Mouse (Mus musculus) stomach, embryonic 14.5 days (tissue): ENCODE results near the gene Tspan9. TPM values are rescaled to one million over a fixed set of nuclear protein-coding genes. Genes with fewer than 3 reads are reported as not detected.

ENCODE experiments used
- ATAC-seq: fragments of 200-750 bp; cut with Nextera tagmentation; 2 replicates; pipeline ENCODE4 v1.8.0; 2017; ENCODE audit warnings: low read depth, moderate TSS enrichment; ENCODE audit not compliant: insufficient number of reproducible peaks, insufficient read depth, low FRiP score
- H3K27ac ChIP-seq: fragments of 300-500 bp; sonication (generic); 2 replicates; pipeline ENCODE4 v1.5.1; 2014; ENCODE audit warnings: mild to moderate bottlenecking, low read length, moderate library complexity, mixed read lengths
- H3K27me3 ChIP-seq: fragments of 300-500 bp; sonication (generic); 2 replicates; pipeline ENCODE4 v1.6.1; 2014; ENCODE audit warnings: low read length, control low read depth, mixed read lengths; ENCODE audit not compliant: control insufficient read depth, insufficient read depth
- H3K36me3 ChIP-seq: fragments of 300-500 bp; sonication (generic); 2 replicates; pipeline ENCODE4 v1.6.1; 2014; ENCODE audit warnings: mild to moderate bottlenecking, control low read depth, low read length, moderate library complexity, mixed read lengths; ENCODE audit not compliant: control insufficient read depth, insufficient read depth
- H3K4me1 ChIP-seq: fragments of 300-500 bp; sonication (generic); 2 replicates; pipeline ENCODE4 v1.6.1; 2014; ENCODE audit warnings: low read length, control low read depth, mixed read lengths; ENCODE audit not compliant: control insufficient read depth, insufficient read depth
- H3K4me2 ChIP-seq: fragments of 300-500 bp; sonication (generic); replicated peaks from 2 replicates; pipeline ENCODE4 v1.6.1; 2014; ENCODE audit warnings: low read depth, low read length, control low read depth
- H3K4me3 ChIP-seq: fragments of 300-500 bp; sonication (generic); 2 replicates; pipeline ENCODE4 v1.5.1; 2014; ENCODE audit warnings: low read depth, low read length, control low read depth
- H3K9ac ChIP-seq: fragments of 300-500 bp; sonication (generic); replicated peaks from 2 replicates; pipeline ENCODE4 v1.6.1; 2014; ENCODE audit warnings: low read depth, mild to moderate bottlenecking, control low read depth, low read length, moderate library complexity, mixed read lengths
- H3K9me3 ChIP-seq: fragments of 300-500 bp; sonication (generic); 2 replicates; pipeline ENCODE4 v1.6.1; 2016; ENCODE audit warnings: low read depth, low read length, control low read depth; ENCODE audit not compliant: control insufficient read depth
- WGBS: fragments of 180-500 bp; shearing (Covaris S2); extraction: QIAGEN DNeasy Blood & Tissue Kit; methylation state at CpG from one replicate; pipeline ENCODE4 v1.1.7; 2014; 5-methylcytosine and 5-hydroxymethylcytosine counted together
- polyA plus RNA-seq: library from polyadenylated mRNA; unstranded; fragments of >200 nt; fragmentation: Nextera tagmentation; extraction: Ambion mirVana; gene quantifications from 2 replicates; pipeline ENCODE4 v1.2.1, GENCODE M21; 2014

The Tspan9 gene
- polyA plus RNA-seq, 1 experiment from 2014 or later, result 124 TPM

DNA sequence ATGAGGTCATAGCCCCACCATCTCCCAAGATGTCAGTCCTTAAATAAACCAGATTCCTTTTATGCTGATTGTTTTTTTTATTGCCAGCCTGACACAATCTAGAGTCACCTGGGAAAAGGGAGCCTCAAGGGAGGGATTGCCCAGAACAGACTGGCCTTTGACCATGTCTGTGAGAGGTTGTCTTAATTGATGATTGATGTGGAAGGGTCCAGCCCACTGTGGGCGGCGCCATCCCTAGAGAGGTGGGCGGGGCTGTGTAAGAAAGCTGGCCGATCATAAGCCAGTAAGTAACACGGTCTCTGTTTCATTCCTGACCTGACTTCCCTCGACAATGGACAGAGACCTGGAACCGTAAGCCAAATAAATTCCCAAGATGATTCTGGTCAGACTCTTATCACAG lies 124.3 kb downstream of the Tspan9 start:
- no peak overlapping the region for H3K4me3 ChIP-seq
- H3K36me3 ChIP-seq, result no peaks in the 10 kb centered on the region; the same call in 1 of the 2 replicates
- 76% methylated on average over 7 of the region's 7 CpGs for WGBS
- H3K27ac ChIP-seq, result no peak overlapping the region
- no peak overlapping the region for H3K4me2 ChIP-seq
- H3K9ac ChIP-seq, result no peak overlapping the region
- no peaks in the 10 kb centered on the region for H3K9me3 ChIP-seq
- H3K27me3 ChIP-seq, result no peaks in the 10 kb centered on the region
- peaks cover 24% of the 10 kb centered on the region for H3K4me1 ChIP-seq
- ATAC-seq, result no peak

DNA sequence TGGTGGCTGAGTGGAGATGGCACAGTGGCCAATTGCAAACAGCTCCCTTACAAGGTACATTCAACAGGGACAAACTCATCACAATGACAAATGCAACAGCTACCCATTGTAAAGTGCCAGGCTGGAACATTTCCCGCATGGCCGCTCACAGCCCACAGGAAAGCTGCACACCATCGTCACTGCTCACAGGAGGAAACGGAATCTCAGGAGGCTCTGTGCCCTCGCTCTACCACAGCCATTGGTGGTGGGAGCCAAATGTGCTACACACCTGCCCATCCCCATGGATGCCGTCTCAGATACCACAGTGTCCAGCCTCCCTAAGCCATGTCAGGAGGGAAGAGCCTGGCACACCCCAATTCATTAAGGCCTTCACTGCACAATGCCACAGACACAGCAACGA lies 128.1 kb downstream of the Tspan9 start:
- H3K4me2 ChIP-seq, result no peak overlapping the region
- ATAC-seq, result no peak
- H3K27me3 ChIP-seq, result no peaks in the 10 kb centered on the region
- no peaks in the 10 kb centered on the region; the same call in 1 of the 2 replicates for H3K36me3 ChIP-seq
- WGBS, result 88% methylated on average over 7 of the region's 7 CpGs
- H3K4me1 ChIP-seq, result peaks cover 16% of the 10 kb centered on the region
- no peak overlapping the region for H3K27ac ChIP-seq
- no peaks in the 10 kb centered on the region for H3K9me3 ChIP-seq
- H3K9ac ChIP-seq, result no peak overlapping the region
- no peak overlapping the region for H3K4me3 ChIP-seq

DNA sequence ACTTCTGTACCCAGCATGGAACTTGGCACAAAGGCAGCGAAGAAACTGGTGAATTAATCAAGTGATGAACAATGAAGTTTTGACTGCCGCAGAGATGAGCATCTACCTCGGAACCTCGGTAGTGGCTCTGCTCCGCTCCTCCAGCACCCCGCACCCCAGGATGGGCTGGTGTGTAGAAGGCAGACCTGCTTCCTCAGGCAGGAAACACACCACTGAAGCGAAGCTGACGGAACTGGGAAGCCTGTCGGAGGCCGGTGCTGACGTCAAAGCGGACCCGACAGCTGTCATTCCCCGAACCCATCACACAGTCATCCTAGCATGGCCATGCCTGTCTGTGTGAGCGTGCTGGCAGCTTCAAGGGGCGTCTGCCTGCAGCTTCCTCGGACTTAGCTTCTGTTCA lies 131.6 kb downstream of the Tspan9 start:
- Histone ChIP-seq H3K36me3 (no peaks in the 10 kb centered on the region; the same call in 1 of the 2 replicates), H3K4me1 (peaks cover 24% of the 10 kb centered on the region), H3K27ac (0 out of 2 replicates have a peak overlapping the region, but pooled peaks have one; percentile 18), H3K4me2 (no peak overlapping the region), H3K9me3 (no peaks in the 10 kb centered on the region), H3K27me3 (no peaks in the 10 kb centered on the region), H3K9ac (no peak overlapping the region), H3K4me3 (no peak overlapping the region)
- ATAC-seq, result no peak
- WGBS, result 84% methylated on average over 17 of the region's 17 CpGs

DNA sequence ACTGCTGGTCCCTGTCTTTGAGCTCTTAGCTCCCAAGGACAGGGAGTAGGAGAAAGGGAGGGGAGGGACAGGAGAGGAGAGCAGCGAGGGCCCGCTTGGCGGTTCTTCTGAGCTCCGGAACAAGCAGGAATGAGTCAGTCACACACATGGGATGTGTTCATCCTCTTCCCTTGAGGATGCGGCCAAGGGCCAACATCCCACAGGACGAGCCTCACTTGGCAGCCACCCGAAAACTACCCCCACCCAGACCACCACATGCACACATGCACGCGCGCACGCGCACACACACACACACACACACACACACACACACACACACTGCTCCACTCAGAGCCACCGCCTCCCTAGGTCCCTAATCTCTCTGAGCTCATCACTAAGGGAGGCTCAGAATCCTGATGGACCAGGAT lies 132.3 kb downstream of the Tspan9 start:
- no peaks in the 10 kb centered on the region for H3K9me3 ChIP-seq
- H3K4me2 ChIP-seq, result no peak overlapping the region
- ATAC-seq, result 0 out of 2 replicates have a peak, but pooled peaks have one; percentile 16
- WGBS, result 76% methylated on average over 13 of the region's 13 CpGs
- peak overlapping the region; percentile 39; the same call in 1 of the 2 replicates for H3K27ac ChIP-seq
- no peak overlapping the region for H3K9ac ChIP-seq
- H3K4me3 ChIP-seq, result no peak overlapping the region
- H3K27me3 ChIP-seq, result no peaks in the 10 kb centered on the region
- H3K36me3 ChIP-seq, result no peaks in the 10 kb centered on the region; the same call in 1 of the 2 replicates
- peaks cover 24% of the 10 kb centered on the region for H3K4me1 ChIP-seq

DNA sequence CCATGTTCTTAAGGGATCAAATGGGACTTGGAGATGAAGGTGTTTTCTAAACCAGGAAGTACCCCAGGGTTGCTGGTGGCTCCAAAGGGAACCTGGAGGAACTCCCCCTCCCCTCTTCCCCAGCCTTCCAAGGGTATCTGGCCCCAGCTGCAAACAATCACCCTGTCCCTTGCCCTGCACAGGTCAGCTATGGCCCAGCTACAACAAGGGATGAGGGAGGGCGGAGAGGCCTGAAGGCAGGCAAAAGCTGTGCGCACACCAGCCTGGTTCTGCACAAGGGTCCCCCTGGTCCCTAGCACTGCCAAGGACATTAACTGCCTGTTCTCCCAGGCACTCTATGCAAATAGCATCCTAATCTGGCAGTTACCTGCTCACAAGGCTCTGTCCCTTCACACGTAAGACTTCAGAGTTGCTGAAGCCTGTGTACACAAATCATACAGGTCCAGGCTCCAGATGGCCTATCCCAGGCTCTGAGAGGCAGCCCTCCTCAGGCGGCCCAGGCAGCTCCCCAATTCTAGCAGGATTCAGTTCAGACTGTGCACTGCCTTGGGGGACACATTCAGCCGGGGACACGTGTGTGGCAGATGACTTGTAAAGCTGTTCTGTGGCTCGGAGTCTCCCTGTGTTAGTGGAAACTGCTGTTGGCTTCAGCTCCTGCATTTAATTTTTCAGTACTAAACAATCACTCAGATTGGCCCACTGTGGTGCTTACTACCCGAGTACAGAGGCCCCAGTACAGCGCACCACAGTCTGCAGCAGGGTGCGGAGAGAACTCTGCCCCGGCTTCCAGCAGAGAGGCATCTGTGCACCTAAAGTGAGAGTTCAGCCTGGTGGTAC lies 133.0 kb downstream of the Tspan9 start:
- peak overlapping the region; percentile 39; the same call in 1 of the 2 replicates for H3K27ac ChIP-seq
- ATAC-seq, result peak; percentile 12; the same call in 1 of the 2 replicates
- 0 out of 2 replicates have a peak overlapping the region, but pooled peaks have one; percentile 18 for H3K9ac ChIP-seq

DNA sequence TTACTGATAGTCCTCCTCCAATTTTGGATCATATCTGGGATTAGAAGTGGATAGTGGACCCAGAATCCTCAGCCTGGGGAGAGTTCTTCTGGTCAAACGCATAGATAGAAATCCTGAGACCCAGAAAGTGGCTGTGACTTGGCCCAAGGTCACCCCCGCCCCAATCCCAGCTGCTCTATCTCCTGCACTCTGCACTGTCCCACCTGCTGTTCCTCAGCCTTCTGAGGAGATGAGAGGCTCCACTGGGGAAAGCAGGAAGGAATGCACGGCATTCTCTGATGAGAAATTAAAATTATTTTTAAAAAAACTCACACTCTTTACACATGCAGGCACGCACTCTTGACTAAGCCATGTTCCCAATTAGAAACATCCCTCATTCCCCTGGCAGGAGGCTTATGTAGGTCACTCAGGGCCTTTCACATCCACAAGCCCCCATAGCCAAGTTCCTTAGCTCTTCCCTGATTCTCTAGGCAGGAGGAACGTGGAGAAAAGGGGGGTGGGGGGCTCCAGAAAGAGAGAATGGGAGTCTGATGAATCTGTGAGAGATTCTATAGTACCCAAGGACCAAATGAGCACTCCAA lies 135.3 kb downstream of the Tspan9 start:
- Histone ChIP-seq H3K4me1 (peaks cover 42% of the 10 kb centered on the region), H3K4me2 (no peak overlapping the region), H3K36me3 (no peaks in the 10 kb centered on the region), H3K27ac (peak overlapping the region; percentile 11; the same call in 1 of the 2 replicates), H3K9me3 (no peaks in the 10 kb centered on the region), H3K9ac (no peak overlapping the region), H3K4me3 (no peak overlapping the region), H3K27me3 (no peaks in the 10 kb centered on the region)
- no peak for ATAC-seq
- WGBS, result 59% methylated on average over 5 of the region's 5 CpGs

More for the DNA sequence above, 133.0 kb downstream of the Tspan9 start:
- H3K36me3 ChIP-seq, result no peaks in the 10 kb centered on the region
- no peaks in the 10 kb centered on the region for H3K27me3 ChIP-seq
- H3K4me2 ChIP-seq, result no peak overlapping the region
- H3K9me3 ChIP-seq, result no peaks in the 10 kb centered on the region
- H3K4me1 ChIP-seq, result peaks cover 24% of the 10 kb centered on the region
- 54% methylated on average over 11 of the region's 11 CpGs for WGBS
- no peak overlapping the region for H3K4me3 ChIP-seq

DNA sequence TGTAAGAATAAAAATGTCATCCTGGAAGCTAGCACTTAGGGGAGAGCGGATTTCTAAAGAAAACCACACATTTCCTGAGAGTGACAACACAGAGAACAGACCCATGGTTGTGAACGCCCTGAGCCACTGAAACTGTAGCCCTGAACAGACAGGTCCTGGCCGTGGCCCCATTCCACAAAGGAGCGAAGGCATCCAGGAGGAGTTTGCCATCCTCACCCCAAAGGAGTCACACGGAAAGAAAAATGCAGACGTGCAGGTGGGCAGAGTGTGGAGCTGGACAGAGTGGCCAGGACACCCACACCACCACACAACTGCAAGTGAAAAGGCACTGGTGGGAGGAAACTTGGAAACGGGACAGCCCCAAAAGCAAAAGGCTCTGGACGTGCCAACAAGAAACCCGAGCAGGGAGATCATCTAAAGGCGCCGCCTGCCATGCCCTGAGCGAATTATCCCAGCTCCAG lies 136.1 kb downstream of the Tspan9 start:
- Histone ChIP-seq H3K27me3 (no peaks in the 10 kb centered on the region), H3K4me2 (no peak overlapping the region), H3K4me1 (peaks cover 47% of the 10 kb centered on the region), H3K4me3 (no peak overlapping the region), H3K36me3 (no peaks in the 10 kb centered on the region), H3K9ac (no peak overlapping the region), H3K9me3 (no peaks in the 10 kb centered on the region), H3K27ac (peak overlapping the region; percentile 11; the same call in 1 of the 2 replicates)
- 73% methylated on average over 12 of the region's 12 CpGs for WGBS
- no peak for ATAC-seq

DNA sequence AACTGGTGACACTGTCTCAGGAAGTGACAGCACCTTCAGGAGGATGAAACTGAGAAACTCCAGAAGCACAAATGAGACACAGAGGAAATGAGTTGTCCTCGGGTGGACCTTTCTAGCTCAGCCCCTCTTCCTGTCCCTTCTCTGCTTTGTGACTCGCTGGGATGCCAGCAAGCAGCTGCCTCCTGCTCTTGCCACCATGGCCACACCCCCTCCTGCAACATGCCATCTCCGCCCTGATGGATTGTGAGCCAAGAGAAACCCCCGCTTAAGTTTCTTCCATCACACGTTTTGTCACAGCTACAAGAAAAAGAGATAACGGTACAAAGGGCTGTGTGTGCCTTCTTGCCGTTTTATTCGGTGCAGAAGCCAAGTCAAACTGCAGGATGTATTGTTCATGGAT lies 137.2 kb downstream of the Tspan9 start:
- 44% methylated on average over 8 of the region's 8 CpGs for WGBS
- Histone ChIP-seq H3K9me3 (no peaks in the 10 kb centered on the region), H3K36me3 (no peaks in the 10 kb centered on the region), H3K27ac (no peak overlapping the region), H3K27me3 (no peaks in the 10 kb centered on the region), H3K4me2 (no peak overlapping the region), H3K9ac (no peak overlapping the region), H3K4me1 (peaks cover 54% of the 10 kb centered on the region), H3K4me3 (no peak overlapping the region)
- no peak for ATAC-seq
